Mouse (Mus musculus) megakaryocyte-erythroid progenitor cell, adult 5-6 weeks (primary cell): ENCODE measurements around the gene Lypd6. TPM values are rescaled to one million over a fixed set of nuclear protein-coding genes. Genes with fewer than 3 reads are reported as not detected.

Experiments
- total RNA-seq, 2 experiments: library from RNA; stranded (forward) in 1 of 2; stranded (reverse) in 1 of 2; fragments of 200-1000, 215-1000 nt in 1 of 2; fragments of >200 nt in 1 of 2; fragmentation: Nextera tagmentation in 1 of 2; gene quantifications; 2 replicates each; pipeline ENCODE4 v1.2.3; 2014 to 2017

Gene Lypd6
- total RNA-seq, 2 experiments from 2014 or later: not detected

Other genes with a start within 250 kb of the Lypd6 start
- gene Mmadhc, start 230.4 kb downstream of the Lypd6 start, total RNA-seq (2014; fragmentation: Nextera tagmentation): 72.5 and 106 TPM in 2 replicates
- gene Mmadhc, start 230.4 kb downstream of the Lypd6 start, total RNA-seq (2017): 114 and 131 TPM in 2 replicates